Mouse (Mus musculus): Measurements from ENCODE around the gene Dph5.
A peak's percentile ranks its signal among the peaks of the same experiment; 100 is the strongest.
"Not testable (repeated sequence)": the region's sequence is repeated elsewhere in the genome, so short reads cannot be mapped to it uniquely, and the experiment has no call there.

The Dph5 gene

DNA sequence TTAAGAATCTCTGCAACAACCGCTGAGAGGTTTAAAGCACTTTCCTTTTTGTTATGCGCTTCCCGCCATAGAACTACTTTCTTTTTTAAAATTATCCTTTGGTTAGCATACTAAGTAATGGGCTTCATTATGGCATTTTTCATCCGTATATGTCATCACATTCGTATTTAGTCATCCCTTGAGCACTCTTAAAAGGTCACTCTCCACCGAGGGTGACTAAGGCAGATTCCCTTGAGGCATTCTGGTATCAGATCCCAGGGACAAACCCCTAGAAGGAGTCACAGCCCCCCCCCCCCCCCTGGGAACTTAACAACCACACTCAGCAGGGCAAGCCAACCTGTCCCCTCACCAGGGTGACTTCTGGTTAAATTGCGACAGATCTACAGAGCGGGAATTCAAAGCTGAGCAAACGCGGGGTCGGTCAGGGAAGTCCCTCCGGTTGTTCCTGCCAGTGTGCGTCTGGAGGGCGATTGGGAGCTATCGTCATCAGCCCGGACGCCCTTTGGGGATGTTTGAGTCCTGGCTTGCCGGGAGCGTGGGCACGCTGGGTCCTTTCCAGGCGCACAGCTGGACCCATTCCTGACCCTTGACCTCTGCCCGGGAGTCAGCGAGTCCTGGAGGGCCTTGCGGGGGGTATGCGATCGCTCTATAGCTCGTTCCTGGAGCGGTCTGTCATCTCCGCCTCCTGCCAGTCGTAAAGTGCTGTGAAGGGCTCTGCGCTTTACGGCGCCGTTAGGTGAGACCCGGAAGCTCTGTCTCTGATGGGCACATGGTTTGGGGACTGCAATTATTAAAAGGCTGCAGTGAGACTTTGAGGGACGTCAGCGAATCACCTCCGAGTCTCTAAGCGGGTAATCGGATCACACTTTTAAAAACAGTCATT is at the start of gene Dph5:
Gene Dph5 (plus strand): TSS at position 411 of the 883 bp plus-strand sequence.
- peak; percentile 91 for DNase-seq

- DNase-seq = peak; percentile 20
Measured at GRCm38 (mm10) chr3:115844566-115844965, 43.1 kb upstream of the Dph5 start.

DNA sequence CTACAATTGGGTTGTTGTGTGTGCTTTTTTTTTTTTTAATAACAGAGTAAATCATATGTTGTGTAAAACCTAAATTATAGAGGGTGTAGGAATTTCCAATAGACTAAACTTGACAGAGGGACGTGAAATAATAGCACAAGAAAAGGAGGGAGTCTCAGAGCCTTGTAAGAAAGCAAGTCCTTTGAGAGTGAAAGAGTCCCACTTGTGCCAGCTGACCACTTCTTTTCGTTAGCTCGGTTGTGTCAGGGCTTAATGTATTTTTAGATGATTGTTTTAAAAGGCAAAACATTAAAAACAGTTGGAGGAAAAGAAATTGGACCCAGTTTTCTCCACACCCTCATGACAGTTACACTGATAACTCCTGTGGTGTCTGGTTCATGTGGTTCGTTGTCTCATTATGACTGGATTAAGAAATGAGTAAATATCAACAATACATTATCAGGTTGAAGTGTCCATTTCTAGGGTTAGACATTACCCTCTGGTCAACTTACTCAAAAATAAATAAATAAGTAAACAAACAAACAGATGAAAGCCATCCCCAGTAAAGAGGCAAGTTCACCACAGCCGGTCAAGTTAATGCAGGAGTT is 42.5 kb upstream of the Dph5 start:
- DNase-seq = no peak

DNA sequence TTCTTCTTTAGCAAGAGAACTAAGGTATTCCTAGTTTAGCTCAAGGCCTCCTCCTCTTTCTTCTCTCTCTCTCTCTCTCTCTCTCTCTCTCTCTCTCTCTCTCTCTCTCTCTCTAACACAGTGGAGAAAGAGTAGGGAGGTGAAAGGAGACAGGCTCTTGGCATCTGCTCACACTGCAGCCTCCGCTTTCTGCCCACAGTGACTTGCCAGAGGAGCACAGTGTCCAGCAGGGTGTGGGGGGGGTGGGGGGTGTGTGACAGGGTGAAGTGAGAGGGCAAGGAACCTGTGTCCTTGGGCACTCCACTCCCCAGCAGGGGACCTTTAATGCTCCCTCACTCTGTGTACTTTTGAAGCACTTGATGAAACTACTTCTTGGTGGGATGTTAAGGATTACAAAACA is 41.9 kb upstream of the Dph5 start:
- DNase-seq = no peak

DNA sequence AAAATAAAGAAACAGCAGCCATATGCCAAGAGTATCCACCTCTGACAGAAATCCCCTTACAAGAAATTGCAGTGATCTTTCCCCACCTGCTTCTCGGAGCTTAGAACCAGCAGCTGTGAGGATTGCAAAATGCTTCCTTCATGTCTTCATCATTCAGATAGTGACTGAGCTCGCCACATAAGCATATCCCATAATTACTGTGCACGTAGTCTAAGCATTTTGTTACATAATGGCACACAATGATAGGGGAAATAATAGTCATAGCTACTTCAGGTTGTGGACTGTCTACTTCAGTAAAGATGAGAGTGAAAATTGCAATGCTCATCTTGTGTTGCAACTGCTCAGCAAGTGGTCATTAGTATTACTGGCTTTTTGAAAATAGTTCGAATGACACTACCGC is 41.5 kb upstream of the Dph5 start:
- no peak for DNase-seq

DNA sequence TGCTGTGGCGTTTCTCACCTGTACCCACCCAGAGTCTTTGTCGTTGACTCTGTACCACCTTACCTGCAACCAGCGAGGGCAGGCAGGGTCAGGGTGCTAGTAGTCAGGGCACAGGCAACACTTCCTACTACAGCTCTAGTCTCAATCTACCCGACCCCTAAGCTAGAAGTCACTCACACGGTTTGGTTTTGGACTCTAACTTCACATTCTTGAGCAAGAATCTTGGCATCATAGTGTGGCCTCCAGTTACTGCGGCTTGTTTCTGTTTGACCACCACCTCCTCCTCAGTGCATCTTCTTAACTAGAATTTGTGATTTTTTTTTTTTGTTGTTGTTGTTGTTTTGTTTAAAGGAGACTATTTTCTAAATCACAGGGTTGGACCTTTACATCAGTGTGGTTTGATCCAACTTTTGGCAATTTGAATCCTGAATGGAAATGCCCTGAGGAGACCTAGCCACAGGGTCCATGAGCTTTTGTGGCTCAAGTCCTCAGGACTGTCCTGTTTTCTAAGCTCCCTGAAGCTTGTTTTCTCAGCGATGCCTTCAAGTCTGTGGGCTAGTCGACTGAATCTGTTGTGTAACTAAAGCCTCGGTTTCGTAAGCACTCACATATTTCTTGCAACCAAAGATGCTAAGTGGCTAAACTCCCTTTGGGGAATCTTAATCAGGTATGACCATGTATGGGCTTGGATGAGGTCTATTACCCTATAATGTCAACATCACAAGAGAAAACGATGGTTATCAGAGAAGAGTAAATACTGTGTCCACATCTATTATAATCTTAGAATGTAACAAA is 38.8 kb upstream of the Dph5 start:
- DNase-seq = no peak

DNA sequence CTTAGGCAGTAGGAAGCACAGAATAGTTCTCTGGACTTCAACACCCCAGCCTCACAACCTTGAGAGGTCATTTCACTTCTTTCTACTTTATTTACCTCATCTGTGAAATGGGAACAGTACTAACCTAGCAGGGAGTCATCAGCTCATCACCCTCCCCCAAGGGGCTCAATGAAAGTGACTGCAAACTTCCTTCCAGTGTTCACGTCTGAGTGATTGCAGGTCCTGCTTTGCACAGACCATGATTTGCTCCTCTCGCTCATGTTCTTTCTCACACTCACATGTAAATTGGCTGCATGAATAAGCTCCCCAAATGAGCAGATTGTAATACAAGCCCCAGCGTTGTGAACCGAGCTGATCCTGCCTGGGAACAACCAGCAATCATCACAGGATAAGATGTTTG is 36.7 kb upstream of the Dph5 start:
- DNase-seq = no peak

DNA sequence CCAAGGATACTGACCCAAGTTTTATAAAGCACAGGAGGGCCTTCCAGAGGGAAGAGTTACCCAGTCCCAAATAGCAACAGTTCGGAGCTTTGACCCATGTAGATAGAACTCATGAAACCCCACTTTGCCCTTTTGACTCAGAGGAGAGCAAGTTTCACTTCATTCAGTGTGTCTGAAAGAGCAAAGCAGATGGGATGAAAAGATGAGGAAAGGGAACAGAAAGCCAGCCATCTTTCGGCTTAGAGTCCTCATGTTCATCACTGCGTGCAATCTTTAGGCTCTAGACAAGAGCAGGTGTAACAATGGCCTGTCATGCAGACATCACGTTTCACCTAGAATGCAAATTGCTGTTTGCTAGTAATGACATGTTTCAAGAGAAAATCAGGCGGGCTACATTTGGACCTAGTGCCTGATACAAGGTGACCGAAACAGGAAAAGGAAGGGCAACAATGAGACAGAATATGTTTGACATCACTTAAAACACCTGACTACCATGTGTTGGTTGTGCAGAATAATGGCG is 32.9 kb upstream of the Dph5 start:
- no peak for DNase-seq

DNA sequence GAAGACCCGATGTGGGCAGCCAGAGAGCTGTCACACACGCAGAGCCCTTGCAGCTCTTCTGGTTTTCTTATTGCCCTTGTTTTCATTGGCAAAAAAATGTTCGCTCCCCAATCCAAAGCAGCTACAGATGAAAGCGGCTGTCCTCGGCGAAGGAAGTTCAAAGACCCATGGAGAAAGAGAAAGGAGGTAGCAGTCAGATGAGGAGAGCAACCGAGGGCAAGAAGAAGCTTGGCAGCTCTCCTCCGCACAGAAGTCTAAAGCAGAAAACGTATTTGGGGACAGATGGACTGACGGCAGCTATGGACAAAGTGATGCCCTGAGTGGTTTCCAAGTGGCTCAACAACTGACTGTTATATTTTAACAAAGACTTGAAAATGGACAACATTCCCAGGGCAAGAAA is 32.1 kb upstream of the Dph5 start:
- DNase-seq = peak; percentile 24

GRCm38 (mm10) chr3:115856484-115857022 is 31.1 kb upstream of the Dph5 start:
- peak; percentile 9 for DNase-seq

- DNase-seq = no peak
Measured at GRCm38 (mm10) chr3:115857436-115857835, 30.2 kb upstream of the Dph5 start.

DNA sequence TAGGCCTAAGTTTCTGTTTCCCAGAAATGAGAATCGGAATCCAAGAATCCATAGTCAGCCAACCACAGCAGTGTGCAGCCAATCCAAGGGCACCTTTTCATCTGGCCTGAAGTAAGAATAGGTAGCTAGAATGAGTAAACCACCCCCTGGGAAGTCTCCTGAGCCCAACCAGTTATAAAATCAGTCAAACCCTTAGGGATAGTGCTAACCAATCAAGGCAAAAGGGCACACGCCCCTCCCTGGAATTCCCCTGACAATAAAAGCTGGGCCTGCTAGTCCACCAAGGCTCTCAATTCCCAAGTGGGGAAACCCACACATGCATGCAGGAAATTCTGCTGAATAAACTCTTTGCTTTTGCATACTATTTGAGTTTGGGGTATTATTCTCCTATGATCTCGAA is 28.8 kb upstream of the Dph5 start:
- DNase-seq = no peak

DNA sequence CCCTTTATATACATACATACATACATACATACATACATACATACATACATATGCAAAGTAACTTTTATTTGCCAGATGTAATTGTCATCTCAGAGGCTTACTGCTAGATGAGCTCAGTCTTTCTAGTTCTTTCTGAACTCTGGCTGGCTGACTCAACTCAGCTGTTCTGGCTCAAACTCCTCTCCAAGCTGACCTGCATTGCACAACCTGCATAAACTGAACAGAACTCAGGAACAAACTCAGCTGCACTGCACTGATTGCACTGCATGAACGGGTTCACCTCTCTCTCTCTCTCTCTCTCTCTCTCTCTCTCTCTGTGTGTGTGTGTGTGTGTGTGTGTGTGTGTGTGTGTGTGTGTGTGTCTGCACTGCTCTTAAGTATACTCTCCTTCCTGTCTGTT is 26.9 kb upstream of the Dph5 start:
- DNase-seq = not testable (repeated sequence)

GRCm38 (mm10) chr3:115863487-115863886 is 24.1 kb upstream of the Dph5 start:
- no peak for DNase-seq

GRCm38 (mm10) chr3:115867150-115867549 is 20.5 kb upstream of the Dph5 start:
- DNase-seq = no peak

- DNase-seq = no peak
Measured at GRCm38 (mm10) chr3:115867901-115868300, 19.7 kb upstream of the Dph5 start.

DNA sequence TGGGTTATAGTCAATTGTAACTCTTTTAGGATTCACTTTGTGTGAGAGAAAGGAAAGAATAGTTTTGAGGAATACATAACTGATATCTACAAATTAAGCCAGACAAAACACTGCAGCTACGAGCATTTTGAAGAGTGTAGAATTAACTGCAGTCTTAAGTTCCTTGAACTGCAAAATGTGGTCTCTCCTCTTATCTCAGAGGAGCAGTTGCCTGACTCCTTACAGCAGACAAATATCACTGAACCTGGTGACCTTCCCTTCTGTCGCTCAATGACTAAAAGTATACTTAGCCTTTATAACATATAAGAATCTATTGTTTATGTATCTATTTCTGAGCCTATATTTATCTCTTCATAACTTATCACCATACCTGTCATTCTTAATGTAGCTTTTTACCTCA is 18.3 kb upstream of the Dph5 start:
- no peak for DNase-seq

DNA sequence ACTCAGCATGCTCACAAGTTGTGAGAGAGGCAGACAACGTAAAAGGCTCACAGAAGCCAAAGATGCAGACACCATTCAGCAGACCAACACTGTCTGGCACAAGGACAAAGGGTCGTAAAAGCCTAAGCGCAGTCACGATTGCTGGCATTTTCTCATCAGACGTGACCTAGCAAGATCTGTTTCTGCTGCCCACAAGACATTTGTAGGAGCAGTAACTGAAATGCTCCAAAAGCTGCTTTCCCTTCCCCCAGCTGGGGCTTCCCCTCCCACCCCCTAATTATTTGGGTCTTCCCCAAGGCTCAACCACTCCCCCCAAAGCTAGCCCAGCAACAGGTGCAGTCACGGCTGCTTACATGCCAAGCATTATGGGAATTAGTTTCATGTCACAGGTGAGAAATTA is 12.1 kb upstream of the Dph5 start:
- DNase-seq = no peak

DNA sequence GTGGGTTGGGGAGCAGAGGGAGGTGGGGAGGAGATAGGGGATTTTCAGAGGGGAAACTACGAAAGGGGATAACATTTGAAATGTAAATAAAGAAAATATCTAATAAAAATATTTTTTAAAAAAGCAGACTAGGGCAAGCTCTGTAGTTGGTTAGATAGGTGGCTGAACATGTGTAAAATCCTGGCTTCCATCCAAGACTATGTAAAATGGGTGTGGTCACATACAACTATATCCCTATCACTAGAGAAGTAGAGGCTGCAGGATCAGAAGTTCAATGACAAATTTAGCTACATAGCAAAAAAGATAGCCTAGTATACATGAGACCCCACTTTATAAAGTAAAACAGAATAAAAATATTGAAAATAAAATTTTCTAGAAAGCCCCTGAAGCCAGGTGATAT is 10.5 kb upstream of the Dph5 start:
- no peak for DNase-seq

- DNase-seq = no peak
Measured at GRCm38 (mm10) chr3:115884086-115884485, 3.6 kb upstream of the Dph5 start.

- peak; percentile 7 for DNase-seq
Measured at GRCm38 (mm10) chr3:115888310-115889106, 871 bp downstream of the Dph5 start.

GRCm38 (mm10) chr3:115892341-115892740 is 4.7 kb downstream of the Dph5 start:
- no peak for DNase-seq

All from cerebellum, adult 9-10 months (tissue).